Mouse (Mus musculus) embryonic facial prominence, embryonic 13.5 days (tissue): ENCODE data around the gene Slx4ip. TPM values are rescaled to one million over a fixed set of nuclear protein-coding genes. Genes with fewer than 3 reads are reported as not detected.
A peak's percentile ranks its signal among the peaks of the same experiment; 100 is the strongest.

Experiments
- ATAC-seq: fragments of 200-750 bp; cut with Nextera tagmentation; 2 replicates; pipeline ENCODE4 v1.8.0; 2017; ENCODE audit warnings: low read depth; ENCODE audit not compliant: insufficient number of reproducible peaks, insufficient read depth, low FRiP score, low TSS enrichment
- H3K27ac ChIP-seq: fragments of 300-500 bp; sonication (generic); 2 replicates; pipeline ENCODE4 v1.5.1; 2015; ENCODE audit warnings: moderate library complexity, mild to moderate bottlenecking, inconsistent platforms
- H3K27me3 ChIP-seq: fragments of 300-500 bp; sonication (generic); 2 replicates; pipeline ENCODE4 v1.6.1; 2015; ENCODE audit warnings: mild to moderate bottlenecking, inconsistent platforms
- H3K36me3 ChIP-seq: fragments of 300-500 bp; sonication (generic); 2 replicates; pipeline ENCODE4 v1.6.1; 2015; ENCODE audit warnings: mild to moderate bottlenecking, inconsistent platforms
- H3K4me1 ChIP-seq: fragments of 300-500 bp; sonication (generic); 2 replicates; pipeline ENCODE4 v1.6.1; 2015; ENCODE audit warnings: inconsistent platforms
- H3K4me2 ChIP-seq: fragments of 300-500 bp; sonication (generic); 2 replicates; pipeline ENCODE4 v1.6.1; 2015; ENCODE audit warnings: moderate library complexity, mild to moderate bottlenecking, inconsistent platforms
- H3K4me3 ChIP-seq: fragments of 300-500 bp; sonication (generic); 2 replicates; pipeline ENCODE4 v1.5.1; 2015; ENCODE audit warnings: mild to moderate bottlenecking, inconsistent platforms
- H3K9ac ChIP-seq: fragments of 300-500 bp; sonication (generic); 2 replicates; pipeline ENCODE4 v1.6.1; 2015; ENCODE audit warnings: mild to moderate bottlenecking, inconsistent platforms
- H3K9me3 ChIP-seq: fragments of 300-500 bp; sonication (generic); 2 replicates; pipeline ENCODE4 v1.6.1; 2016; ENCODE audit warnings: inconsistent platforms
- WGBS: fragments of 180-500 bp; shearing (Covaris S2); methylation state at CpG from one replicate; pipeline ENCODE4 v1.1.7; 2015; ENCODE audit warnings: mixed read lengths; 5-methylcytosine and 5-hydroxymethylcytosine counted together
- polyA plus RNA-seq: library from polyadenylated mRNA; unstranded; fragments of >200 nt; fragmentation: Nextera tagmentation; extraction: Ambion mirVana; gene quantifications from 2 replicates; pipeline ENCODE4 v1.2.1, GENCODE M21; 2015

Slx4ip gene
- polyA plus RNA-seq, 1 experiment from 2014 or later = 8.2 TPM

DNA sequence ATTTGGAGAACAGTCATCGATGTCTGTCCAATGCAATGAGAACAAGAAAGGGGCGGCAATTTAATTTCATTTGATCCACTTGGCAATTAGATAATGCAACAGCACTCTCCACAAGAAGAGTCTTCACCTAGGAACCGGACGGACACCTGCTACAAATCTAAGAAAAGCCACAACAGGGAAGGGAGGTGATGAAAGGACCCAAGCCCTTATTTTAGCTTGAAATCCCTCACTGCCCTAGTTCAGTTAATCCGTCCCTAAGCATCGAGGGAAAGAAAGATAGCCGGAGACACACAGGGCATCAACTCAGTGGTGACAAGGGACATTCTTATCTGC lies 202.2 kb downstream of the Slx4ip start:
- no peaks in the 10 kb centered on the region for H3K9me3 ChIP-seq
- H3K27ac ChIP-seq = no peak overlapping the region
- 72% methylated on average over 7 of the region's 7 CpGs for WGBS
- H3K4me3 ChIP-seq = no peak overlapping the region
- H3K27me3 ChIP-seq = no peaks in the 10 kb centered on the region; the same call in 1 of the 2 replicates
- H3K36me3 ChIP-seq = peaks cover 85% of the 10 kb centered on the region
- ATAC-seq = no peak
- no peak overlapping the region for H3K4me2 ChIP-seq
- peaks cover 26% of the 10 kb centered on the region for H3K4me1 ChIP-seq
- no peak overlapping the region for H3K9ac ChIP-seq

DNA sequence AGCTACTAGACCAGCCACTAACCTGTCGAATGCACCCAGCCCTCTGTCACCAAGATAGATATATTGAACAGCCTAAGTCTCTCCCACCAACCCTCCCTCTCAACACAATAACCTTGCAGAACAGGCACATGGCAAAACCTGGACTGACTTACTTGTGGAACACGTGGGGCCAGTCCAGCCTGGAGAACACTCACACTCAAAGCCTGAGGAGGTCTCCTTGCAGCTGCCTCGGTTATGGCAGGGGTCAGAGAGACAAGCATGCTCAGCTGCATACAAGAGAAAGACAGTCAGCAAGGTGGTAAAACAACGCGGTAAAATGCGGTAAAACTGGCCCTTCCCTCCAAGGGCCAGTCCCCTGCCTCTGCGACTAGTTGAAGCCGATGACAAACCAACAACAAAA lies 203.3 kb downstream of the Slx4ip start:
- no peak for ATAC-seq
- H3K27me3 ChIP-seq = no peaks in the 10 kb centered on the region; the same call in 1 of the 2 replicates
- H3K4me2 ChIP-seq = no peak overlapping the region
- H3K4me1 ChIP-seq = peaks cover 35% of the 10 kb centered on the region
- H3K9ac ChIP-seq = no peak overlapping the region
- no peaks in the 10 kb centered on the region for H3K9me3 ChIP-seq
- H3K36me3 ChIP-seq = peaks cover 79% of the 10 kb centered on the region
- H3K4me3 ChIP-seq = no peak overlapping the region
- WGBS = 67% methylated on average over 8 of the region's 8 CpGs
- H3K27ac ChIP-seq = no peak overlapping the region

DNA sequence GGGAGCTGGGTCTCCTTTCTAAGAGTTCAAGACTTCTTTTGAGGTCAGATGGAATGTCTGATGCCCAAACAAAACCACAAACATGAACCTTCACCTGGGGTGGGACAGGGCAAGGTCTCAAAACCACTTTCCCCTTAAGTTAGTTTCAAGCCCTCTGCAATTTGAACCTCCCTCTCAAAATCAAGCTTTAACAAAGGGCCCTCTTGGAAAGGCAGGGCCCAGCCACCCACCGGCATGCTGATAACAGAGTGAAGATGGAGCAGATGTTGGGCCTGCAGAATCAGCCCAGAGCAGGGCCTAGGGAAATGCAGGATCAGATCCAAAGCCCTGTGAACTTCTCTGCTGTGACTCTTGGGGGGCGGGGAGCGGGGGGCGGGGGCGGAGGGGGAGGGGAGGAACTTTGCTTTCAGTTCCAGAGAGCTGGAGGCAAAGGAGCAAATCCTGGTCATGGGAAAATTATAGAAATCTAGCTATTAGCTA lies 206.0 kb downstream of the Slx4ip start:
- no peaks in the 10 kb centered on the region for H3K9me3 ChIP-seq
- H3K36me3 ChIP-seq = peaks cover 77% of the 10 kb centered on the region
- H3K27me3 ChIP-seq = no peaks in the 10 kb centered on the region
- H3K4me2 ChIP-seq = no peak overlapping the region
- WGBS = 3% methylated on average over 5 of the region's 5 CpGs
- no peak overlapping the region for H3K4me3 ChIP-seq
- ATAC-seq = no peak
- H3K27ac ChIP-seq = no peak overlapping the region
- no peak overlapping the region for H3K9ac ChIP-seq
- peaks cover 46% of the 10 kb centered on the region for H3K4me1 ChIP-seq

DNA sequence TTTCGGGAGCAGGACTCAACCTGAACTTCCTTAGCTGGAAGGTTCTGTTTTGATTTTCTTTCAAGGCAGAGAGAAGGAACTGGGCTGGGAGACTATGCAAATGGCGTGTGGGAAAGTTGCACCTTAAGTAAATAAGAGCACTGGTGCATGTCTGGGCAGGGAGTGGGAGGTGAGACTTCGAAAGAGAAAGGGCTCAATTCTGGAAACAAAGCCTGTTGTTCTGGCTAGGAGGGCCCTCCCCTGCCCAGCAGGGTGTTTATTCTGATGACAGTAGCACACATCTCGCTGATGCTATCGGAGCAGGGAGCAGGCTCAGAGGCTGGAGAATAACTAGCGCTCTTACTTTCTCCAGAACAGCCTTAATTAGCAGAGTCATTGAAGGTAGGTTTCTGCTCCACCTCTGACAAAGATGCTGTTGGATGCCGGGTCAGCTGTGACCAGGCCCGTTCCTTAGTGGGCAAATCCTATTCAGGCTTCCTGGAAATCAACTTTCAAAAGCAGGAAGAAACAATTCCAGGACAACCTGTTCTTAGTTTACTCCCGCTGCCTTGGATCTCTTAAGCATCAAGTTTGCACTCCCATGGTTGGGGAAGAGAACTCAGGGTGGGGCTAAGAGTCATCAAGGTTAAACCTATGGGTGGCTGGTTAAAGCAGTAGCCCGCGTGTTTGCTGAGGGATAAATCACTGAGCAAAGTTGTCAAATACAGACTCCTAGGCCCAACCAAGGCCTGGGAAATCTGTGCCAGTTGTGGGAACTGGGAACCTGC lies 207.4 kb downstream of the Slx4ip start:
- WGBS = 41% methylated on average over 11 of the region's 11 CpGs
- Histone ChIP-seq H3K36me3 (peaks cover 69% of the 10 kb centered on the region), H3K4me1 (peaks cover 46% of the 10 kb centered on the region), H3K9ac (no peak overlapping the region), H3K4me2 (no peak overlapping the region), H3K27me3 (no peaks in the 10 kb centered on the region), H3K4me3 (no peak overlapping the region), H3K27ac (peak overlapping the region; percentile 22; the same call in 1 of the 2 replicates), H3K9me3 (no peaks in the 10 kb centered on the region)
- no peak for ATAC-seq

DNA sequence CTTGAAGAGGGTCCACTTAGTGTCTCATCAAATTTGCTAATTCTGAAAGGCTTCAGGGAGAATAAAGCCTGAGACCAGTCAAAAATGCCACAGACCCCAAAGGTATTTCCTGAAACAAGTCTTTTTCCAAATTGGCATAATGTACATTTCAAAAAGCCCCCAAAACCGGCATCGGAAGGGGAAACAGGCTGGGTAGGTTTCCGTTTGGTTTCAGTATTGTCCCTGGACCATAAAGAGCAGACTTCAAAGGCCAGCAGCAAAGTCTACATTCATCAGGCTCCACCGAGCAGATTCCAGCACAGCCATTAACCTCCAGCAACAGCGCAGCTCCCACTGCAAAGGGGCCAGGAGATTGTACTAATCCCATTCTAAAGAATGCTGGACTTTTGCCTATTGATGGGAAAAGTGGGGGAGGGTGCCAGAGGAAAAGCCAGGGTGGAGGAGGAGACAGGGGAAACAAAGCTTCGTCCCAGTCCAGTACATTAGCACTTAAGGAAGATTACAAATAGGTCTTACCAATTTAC lies 208.3 kb downstream of the Slx4ip start:
- 18% methylated on average over 6 of the region's 6 CpGs for WGBS
- no peak for ATAC-seq
- peaks cover 69% of the 10 kb centered on the region for H3K36me3 ChIP-seq
- peaks cover 46% of the 10 kb centered on the region for H3K4me1 ChIP-seq
- H3K4me3 ChIP-seq = no peak overlapping the region
- H3K27me3 ChIP-seq = no peaks in the 10 kb centered on the region
- H3K4me2 ChIP-seq = no peak overlapping the region
- no peaks in the 10 kb centered on the region for H3K9me3 ChIP-seq
- no peak overlapping the region for H3K9ac ChIP-seq
- 0 out of 2 replicates have a peak overlapping the region, but pooled peaks have one; percentile 22 for H3K27ac ChIP-seq

DNA sequence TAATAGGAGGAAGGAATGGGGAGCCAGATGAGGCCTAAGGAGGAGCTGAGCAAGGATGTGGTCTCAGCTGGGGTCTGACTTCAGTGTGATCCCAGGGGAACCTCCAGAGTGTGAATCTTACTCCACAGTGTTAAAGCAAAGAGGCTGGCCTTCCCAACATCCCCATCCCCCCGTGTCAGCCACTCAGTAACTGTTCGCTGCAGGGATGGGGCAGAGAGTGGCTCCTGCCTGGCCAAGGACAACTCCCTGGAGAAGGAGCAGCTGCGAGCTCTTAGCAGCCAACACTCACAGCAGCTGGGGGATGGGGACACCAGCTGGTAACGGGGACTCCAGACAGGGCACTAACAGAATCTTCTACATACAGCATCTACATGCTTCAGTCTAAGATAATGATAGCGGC lies 210.1 kb downstream of the Slx4ip start:
- H3K27ac ChIP-seq = no peak overlapping the region
- H3K27me3 ChIP-seq = no peaks in the 10 kb centered on the region
- ATAC-seq = no peak
- H3K4me2 ChIP-seq = no peak overlapping the region
- H3K4me3 ChIP-seq = no peak overlapping the region
- H3K36me3 ChIP-seq = peaks cover 73% of the 10 kb centered on the region
- no peaks in the 10 kb centered on the region for H3K9me3 ChIP-seq
- H3K4me1 ChIP-seq = peaks cover 40% of the 10 kb centered on the region
- 45% methylated on average over 5 of the region's 5 CpGs for WGBS
- no peak overlapping the region for H3K9ac ChIP-seq

DNA sequence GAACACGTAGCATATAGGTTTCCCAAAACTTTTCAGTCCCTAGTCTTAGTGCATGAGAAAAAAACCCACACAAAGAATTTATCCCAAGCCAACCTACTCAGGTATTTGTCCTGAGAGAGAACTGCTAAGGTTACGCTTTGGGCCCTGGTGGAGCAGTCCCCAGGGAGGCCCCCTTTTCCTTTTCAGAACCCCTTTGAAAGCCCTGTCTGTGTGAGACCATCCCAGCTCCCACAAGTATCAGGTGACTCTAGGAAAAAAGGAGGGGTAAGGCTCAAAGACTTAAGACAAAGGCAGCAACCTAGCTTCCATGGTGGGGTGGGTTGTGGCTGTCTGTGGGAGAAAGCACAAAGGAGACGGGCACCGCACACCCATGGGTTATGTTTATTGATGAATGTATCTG lies 216.2 kb downstream of the Slx4ip start:
- H3K36me3 ChIP-seq = peaks cover 45% of the 10 kb centered on the region
- H3K4me2 ChIP-seq = no peak overlapping the region; the same call in 1 of the 2 replicates
- H3K9me3 ChIP-seq = no peaks in the 10 kb centered on the region
- no peak overlapping the region for H3K9ac ChIP-seq
- 0 out of 2 replicates have a peak overlapping the region, but pooled peaks have one; percentile 7 for H3K27ac ChIP-seq
- ATAC-seq = no peak
- H3K27me3 ChIP-seq = peaks cover 3% of the 10 kb centered on the region; the same call in 1 of the 2 replicates
- 63% methylated on average over 4 of the region's 4 CpGs for WGBS
- H3K4me3 ChIP-seq = no peak overlapping the region
- H3K4me1 ChIP-seq = peaks cover 52% of the 10 kb centered on the region

DNA sequence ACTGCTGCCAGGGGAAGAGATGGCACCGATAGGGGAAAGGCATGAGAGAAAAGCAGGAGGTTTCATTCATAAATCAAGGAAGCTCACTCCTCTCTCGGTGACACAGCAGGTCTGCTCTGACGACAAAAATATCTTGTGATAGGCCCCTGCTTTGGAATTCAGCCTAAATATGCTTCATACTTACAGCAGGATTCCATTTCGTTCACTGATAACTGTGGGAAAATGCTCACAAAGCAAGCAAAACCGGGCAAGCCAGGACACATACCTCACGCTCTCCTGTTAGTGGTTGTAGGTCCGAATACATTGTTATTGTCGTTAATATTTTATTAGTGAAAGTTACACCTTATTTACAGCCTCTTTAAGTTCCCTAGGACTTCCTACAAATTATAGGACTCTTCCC lies 216.9 kb downstream of the Slx4ip start:
- no peaks in the 10 kb centered on the region for H3K9me3 ChIP-seq
- WGBS = 49% methylated on average over 8 of the region's 8 CpGs
- peaks cover 3% of the 10 kb centered on the region; the same call in 1 of the 2 replicates for H3K27me3 ChIP-seq
- no peak overlapping the region for H3K9ac ChIP-seq
- H3K4me1 ChIP-seq = peaks cover 59% of the 10 kb centered on the region
- H3K27ac ChIP-seq = peak overlapping the region; percentile 64
- H3K36me3 ChIP-seq = peaks cover 41% of the 10 kb centered on the region
- no peak overlapping the region for H3K4me3 ChIP-seq
- H3K4me2 ChIP-seq = peak overlapping the region; percentile 31
- no peak for ATAC-seq

DNA sequence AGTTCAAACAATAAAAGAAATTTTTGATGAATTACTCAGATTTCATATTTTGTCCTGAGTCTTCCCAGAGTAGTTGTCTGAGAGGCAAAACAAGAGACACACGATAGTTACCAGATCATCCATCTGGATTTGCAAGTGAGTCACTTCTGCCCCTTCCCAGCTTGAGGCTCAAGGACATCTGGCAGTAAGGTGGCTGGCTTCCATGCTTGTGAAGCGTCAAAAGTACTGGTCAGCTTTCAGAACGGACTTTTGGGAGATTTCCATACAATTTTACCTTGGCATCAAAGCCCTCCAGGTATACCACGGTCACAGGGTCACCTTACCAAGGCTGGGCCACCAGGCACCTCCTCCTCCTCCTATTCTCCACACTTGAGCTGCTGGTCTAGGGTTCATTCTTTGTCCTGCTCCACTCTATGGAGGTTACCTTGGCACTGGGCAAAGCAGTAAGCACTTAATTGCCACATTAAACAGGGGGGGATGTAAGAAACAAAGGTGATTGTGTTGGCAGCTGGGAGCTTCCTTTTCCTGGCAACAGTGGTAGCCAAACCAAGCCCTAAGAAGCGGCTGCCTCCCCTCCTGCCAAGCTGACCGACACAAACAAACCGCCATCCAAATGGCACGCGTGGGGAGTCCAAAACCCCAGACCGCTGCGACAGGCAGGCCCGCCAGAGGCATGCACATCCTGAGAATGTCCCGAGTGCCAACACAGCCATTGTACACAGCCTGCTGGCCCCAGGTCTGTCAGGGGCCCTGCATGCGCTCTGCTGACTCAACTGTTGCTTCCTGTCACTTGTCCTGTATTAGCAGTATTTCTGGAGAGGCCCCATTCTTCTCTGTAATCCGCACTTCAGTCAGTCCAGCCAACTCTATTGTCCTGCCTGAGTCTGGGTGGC lies 218.5 kb downstream of the Slx4ip start:
- Histone ChIP-seq H3K27me3 (peaks cover 3% of the 10 kb centered on the region; the same call in 1 of the 2 replicates), H3K4me2 (peak overlapping the region; percentile 87), H3K9ac (no peak overlapping the region), H3K27ac (no peak overlapping the region), H3K36me3 (peaks cover 26% of the 10 kb centered on the region), H3K4me1 (peaks cover 68% of the 10 kb centered on the region), H3K9me3 (no peaks in the 10 kb centered on the region), H3K4me3 (no peak overlapping the region)
- 55% methylated on average over 15 of the region's 15 CpGs for WGBS
- ATAC-seq = no peak

DNA sequence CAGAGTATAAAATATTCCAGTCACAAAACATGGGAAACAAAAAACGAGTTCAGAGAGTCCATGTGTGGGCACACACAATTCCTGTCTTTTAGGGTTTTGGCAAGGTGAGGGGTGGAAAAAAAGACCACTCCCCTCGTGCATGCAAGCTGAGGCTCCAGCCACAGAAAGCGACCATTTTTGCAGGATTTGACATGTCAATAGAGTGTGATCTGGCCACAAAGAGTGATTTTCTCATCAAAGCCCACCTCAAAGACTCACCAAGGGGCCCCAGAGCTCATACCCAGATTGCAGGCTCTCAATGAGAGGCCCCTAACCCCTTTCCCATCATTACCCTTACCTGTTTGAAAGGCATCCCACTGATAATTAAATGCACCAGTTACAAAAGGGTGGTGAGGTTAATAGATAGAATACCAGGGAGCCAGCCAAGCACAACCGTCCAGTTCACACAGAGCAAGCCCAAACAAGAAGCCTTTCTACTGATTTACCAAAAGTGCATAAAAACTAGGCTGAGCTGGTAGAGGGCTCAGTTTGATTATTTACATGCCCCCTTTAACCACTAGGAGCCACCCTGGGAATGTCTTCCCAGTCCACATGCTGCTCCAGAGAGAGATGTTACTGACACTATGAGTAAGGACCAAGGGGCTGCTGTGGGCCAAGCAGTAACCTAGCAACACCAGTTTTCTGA lies 219.3 kb downstream of the Slx4ip start:
- peak overlapping the region; percentile 87 for H3K4me2 ChIP-seq
- no peak for ATAC-seq

More for the DNA sequence above, 219.3 kb downstream of the Slx4ip start:
- Histone ChIP-seq H3K4me3 (no peak overlapping the region), H3K27me3 (peaks cover 3% of the 10 kb centered on the region; the same call in 1 of the 2 replicates), H3K36me3 (peaks cover 19% of the 10 kb centered on the region), H3K9me3 (no peaks in the 10 kb centered on the region), H3K27ac (no peak overlapping the region), H3K9ac (no peak overlapping the region), H3K4me1 (peaks cover 68% of the 10 kb centered on the region)
- 40% methylated on average over 4 of the region's 4 CpGs for WGBS
